Mouse (Mus musculus) heart, postnatal 0 days (tissue): ENCODE data around the gene Lsm11. TPM values are rescaled to one million over a fixed set of nuclear protein-coding genes. Genes with fewer than 3 reads are reported as not detected.
A peak's percentile ranks its signal among the peaks of the same experiment; 100 is the strongest.

Experiments used
- ATAC-seq: fragments of 200-750 bp; cut with Nextera tagmentation; 2 replicates; pipeline ENCODE4 v1.8.0; 2017; ENCODE audit warnings: low read depth, moderate number of reproducible peaks, moderate library complexity; ENCODE audit not compliant: insufficient read depth
- DNase-seq: peaks from one replicate; pipeline ENCODE4 v3.0.0-alpha.2; 2016; ENCODE audit warnings: low spot score
- H3K27ac ChIP-seq: fragments of 300-500 bp; sonication (generic); 2 replicates; pipeline ENCODE4 v1.5.1; 2014; ENCODE audit warnings: low read depth, mild to moderate bottlenecking
- H3K27me3 ChIP-seq: fragments of 300-500 bp; sonication (generic); 2 replicates; pipeline ENCODE4 v1.6.1; 2014; ENCODE audit warnings: low read length, mixed read lengths; ENCODE audit not compliant: control insufficient read depth, insufficient read depth
- H3K36me3 ChIP-seq: fragments of 300-500 bp; sonication (generic); replicated peaks from 2 replicates; pipeline ENCODE4 v1.6.1; 2014; ENCODE audit warnings: low read length, mixed read lengths; ENCODE audit not compliant: control insufficient read depth, insufficient read depth
- H3K4me1 ChIP-seq: fragments of 300-500 bp; sonication (generic); 2 replicates; pipeline ENCODE4 v1.6.1; 2014; ENCODE audit warnings: antibody characterized with exemption; ENCODE audit not compliant: control insufficient read depth, insufficient read depth
- H3K4me2 ChIP-seq: fragments of 300-500 bp; sonication (generic); 2 replicates; pipeline ENCODE4 v1.6.1; 2014; ENCODE audit warnings: low read depth, mild to moderate bottlenecking, low read length, moderate library complexity
- H3K4me3 ChIP-seq: fragments of 300-500 bp; sonication (generic); 2 replicates; pipeline ENCODE4 v1.5.1; 2014; ENCODE audit warnings: low read depth, low read length
- H3K9ac ChIP-seq: fragments of 300-500 bp; sonication (generic); replicated peaks from 2 replicates; pipeline ENCODE4 v1.6.1; 2014; ENCODE audit warnings: low read depth, low read length, mixed read lengths
- H3K9me3 ChIP-seq: fragments of 300-500 bp; sonication (generic); replicated peaks from 2 replicates; pipeline ENCODE4 v1.6.1; 2016; ENCODE audit warnings: low read length; ENCODE audit not compliant: control insufficient read depth
- CTCF ChIP-seq: IDR thresholded peaks from 2 replicates; pipeline ENCODE4 v1.5.1; 2016; ENCODE audit warnings: antibody characterized with exemption, control low read depth, low read depth
- EP300 ChIP-seq: IDR thresholded peaks from 2 replicates; pipeline ENCODE4 v1.6.1; 2016; ENCODE audit warnings: antibody characterized with exemption, low read depth
- WGBS: fragments of 180-500 bp; shearing (Covaris S2); extraction: QIAGEN DNeasy Blood & Tissue Kit; methylation state at CpG from one replicate; pipeline ENCODE4 v1.1.7; 2014; 5-methylcytosine and 5-hydroxymethylcytosine counted together
- polyA plus RNA-seq: library from polyadenylated mRNA; unstranded; fragments of >200 nt; fragmentation: Nextera tagmentation; extraction: Ambion mirVana; gene quantifications from 2 replicates; pipeline ENCODE4 v1.2.1, GENCODE M21; 2015
- total RNA-seq: library from RNA; depleted of rRNA; stranded (reverse); fragments of >200 nt; gene quantifications from 2 replicates; pipeline ENCODE4 v1.2.3, GENCODE M21; 2014; ENCODE audit warnings: low replicate concordance

Lsm11 gene
- total and polyA plus RNA-seq, 2 experiments from 2014 or later: 3.4 to 13.5 TPM

GRCm38 (mm10) chr11:45906109-45906786, 38.5 kb downstream of the Lsm11 start:
- Histone ChIP-seq H3K36me3 (peaks cover 75% of the 10 kb centered on the region), H3K9me3 (no peaks in the 10 kb centered on the region), H3K27me3 (no peaks in the 10 kb centered on the region), H3K27ac (no peak overlapping the region), H3K4me2 (no peak overlapping the region), H3K9ac (no peak overlapping the region), H3K4me3 (no peak overlapping the region), H3K4me1 (no peaks in the 10 kb centered on the region)
- no peak for TF ChIP-seq CTCF
- no peak for ATAC-seq
- no peak for DNase-seq
- 76% methylated on average over 8 of the region's 8 CpGs for WGBS

- 55% methylated on average over 11 of the region's 11 CpGs for WGBS
- TF ChIP-seq EP300: no peak
- no peak for TF ChIP-seq CTCF
- no peaks in the 10 kb centered on the region for H3K27me3 ChIP-seq
- peak; percentile 81 for ATAC-seq
- peaks cover 9% of the 10 kb centered on the region; the same call in 1 of the 2 replicates for H3K4me1 ChIP-seq
- H3K9ac ChIP-seq: no peak overlapping the region
- H3K4me2 ChIP-seq: no peak overlapping the region
- H3K4me3 ChIP-seq: no peak overlapping the region
- peak overlapping the region; percentile 75 for H3K27ac ChIP-seq
- peaks cover 33% of the 10 kb centered on the region for H3K36me3 ChIP-seq
- H3K9me3 ChIP-seq: no peaks in the 10 kb centered on the region
- peak; percentile 39 for DNase-seq
Measured at GRCm38 (mm10) chr11:45900233-45901015, 44.3 kb downstream of the Lsm11 start.

GRCm38 (mm10) chr11:45897392-45897791, 47.3 kb downstream of the Lsm11 start:
- Histone ChIP-seq H3K9me3 (no peaks in the 10 kb centered on the region), H3K36me3 (peaks cover 39% of the 10 kb centered on the region), H3K27ac (no peak overlapping the region), H3K9ac (no peak overlapping the region), H3K4me1 (peaks cover 9% of the 10 kb centered on the region; the same call in 1 of the 2 replicates), H3K4me2 (no peak overlapping the region), H3K4me3 (no peak overlapping the region), H3K27me3 (no peaks in the 10 kb centered on the region)
- ATAC-seq: no peak
- TF ChIP-seq CTCF (no peak), EP300 (no peak)
- 83% methylated on average over 2 of the region's 2 CpGs for WGBS
- no peak for DNase-seq

- TF ChIP-seq EP300: no peak
- Histone ChIP-seq H3K9me3 (no peaks in the 10 kb centered on the region), H3K9ac (no peak overlapping the region), H3K27me3 (no peaks in the 10 kb centered on the region), H3K4me1 (0 out of 2 replicates have a peak, but pooled peaks cover 3% of the 10 kb centered on the region), H3K4me3 (no peak overlapping the region), H3K27ac (no peak overlapping the region), H3K36me3 (peaks cover 73% of the 10 kb centered on the region), H3K4me2 (no peak overlapping the region)
- ATAC-seq (no peak), DNase-seq (no peak)
- 63% methylated on average over 5 of the region's 5 CpGs for WGBS
Measured at GRCm38 (mm10) chr11:45892861-45893360, 51.8 kb downstream of the Lsm11 start.

- Histone ChIP-seq H3K27me3 (no peaks in the 10 kb centered on the region), H3K9me3 (no peaks in the 10 kb centered on the region), H3K36me3 (peaks cover 88% of the 10 kb centered on the region), H3K4me2 (no peak overlapping the region), H3K9ac (no peak overlapping the region), H3K27ac (no peak overlapping the region), H3K4me3 (no peak overlapping the region), H3K4me1 (no peaks in the 10 kb centered on the region)
- no peak for TF ChIP-seq CTCF
- TF ChIP-seq EP300: no peak
- DNase-seq: no peak
- 90% methylated on average over 20 of the region's 20 CpGs for WGBS
- ATAC-seq: no peak
Measured at GRCm38 (mm10) chr11:45890423-45890822, 54.3 kb downstream of the Lsm11 start.
